Mouse (Mus musculus) layer of hippocampus, adult 8-10 months (tissue): ENCODE measurements at regions not wholly inside any gene's neighbourhood (a gene's known extent, or its start where the extent isn't known, plus 50 kb on each side); places are given as distances from the start of the nearest gene placed in this dataset.

ENCODE experiments used
- DNase-seq, 2 experiments: peaks; one replicate each; pipeline ENCODE4 v3.0.0; 2022; ENCODE audit warnings: low spot score in 2 of 2

DNA sequence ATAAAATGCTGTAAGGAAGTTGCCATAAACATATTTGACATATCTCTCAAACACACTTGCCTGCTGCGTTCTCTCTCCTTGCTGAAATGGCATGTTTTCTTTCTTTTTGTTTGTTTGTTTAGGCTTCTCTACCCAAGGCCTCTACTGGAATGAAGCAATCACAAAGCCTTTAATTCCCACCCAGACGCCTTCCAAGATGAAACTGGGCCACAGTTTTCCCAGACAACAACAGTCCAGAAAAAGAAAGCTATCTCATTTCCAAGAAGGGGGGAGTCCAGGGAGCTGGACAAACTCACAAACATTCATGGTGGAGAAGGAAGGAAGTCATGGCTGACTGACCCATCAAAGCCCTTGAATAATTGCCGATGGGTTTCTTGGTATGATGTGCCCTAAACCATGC, 234.1 kb downstream of the Gm45692 start:
- DNase-seq, result no peak

- DNase-seq, result no peak
These were observed 235.2 kb downstream of the Gm45692 start for GRCm38 (mm10) chr8:26354516-26354915.

DNA sequence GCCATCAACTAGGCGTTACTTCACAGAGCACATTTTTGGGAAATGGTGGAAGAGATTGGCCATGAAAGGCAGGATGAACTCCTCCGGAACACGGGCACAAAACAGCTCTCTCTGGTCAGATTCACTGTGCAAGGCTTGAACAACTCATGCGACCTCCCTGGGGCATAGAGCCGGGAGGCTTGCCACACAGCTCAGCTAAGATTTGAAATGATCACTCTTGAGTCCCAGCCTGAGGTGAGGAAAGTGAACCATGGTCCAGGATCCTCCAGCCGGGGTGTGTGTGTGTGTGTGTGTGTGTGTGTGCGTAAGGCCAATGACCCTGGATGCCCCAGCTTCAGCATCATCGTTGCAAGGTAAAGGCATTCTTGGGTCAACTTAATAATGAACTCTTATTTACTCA, 237.5 kb downstream of the Gm45692 start:
- no peak for DNase-seq

GRCm38 (mm10) chr8:26358711-26359136, 239.4 kb downstream of the Gm45692 start:
- DNase-seq, result no peak

DNA sequence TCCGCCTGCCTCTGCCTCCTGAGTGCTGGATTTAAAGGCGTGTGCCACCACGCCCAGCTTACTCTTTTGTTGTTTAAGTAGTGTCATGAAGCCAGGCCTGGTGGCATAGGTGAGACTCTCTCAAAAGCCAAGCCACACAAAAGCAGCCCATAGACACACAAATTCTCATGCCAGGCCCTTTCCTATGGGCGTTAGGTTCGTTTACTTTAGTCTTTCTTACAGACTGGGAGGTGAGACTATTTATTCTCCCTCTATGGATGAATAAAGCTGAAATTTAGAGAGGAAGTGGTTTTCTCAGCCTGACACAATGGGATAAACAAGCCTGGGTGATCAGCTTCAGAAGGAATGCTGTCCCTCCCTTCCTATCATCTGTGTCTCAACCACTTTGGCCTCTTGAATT, 243.0 kb downstream of the Gm45692 start:
- DNase-seq, result no peak

DNA sequence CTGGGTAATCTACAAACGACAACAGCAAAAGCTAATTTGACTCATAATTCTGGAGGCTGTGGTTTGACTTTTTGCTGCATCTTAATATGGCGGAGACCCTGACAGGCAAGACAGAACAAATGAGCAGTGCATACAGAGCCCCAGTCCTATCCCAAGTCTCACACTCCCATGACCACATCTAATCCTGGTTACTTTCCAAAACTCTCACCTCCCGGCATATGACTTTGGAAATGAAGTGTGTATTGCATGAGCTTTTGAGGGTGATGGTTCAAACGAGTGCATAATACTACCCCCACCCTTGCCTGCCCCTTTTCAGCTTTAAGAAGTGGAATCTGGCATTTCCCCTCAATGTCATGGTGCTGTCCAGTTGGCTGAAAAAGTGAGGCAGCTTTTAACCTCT, 244.3 kb downstream of the Gm45692 start:
- no peak for DNase-seq

DNA sequence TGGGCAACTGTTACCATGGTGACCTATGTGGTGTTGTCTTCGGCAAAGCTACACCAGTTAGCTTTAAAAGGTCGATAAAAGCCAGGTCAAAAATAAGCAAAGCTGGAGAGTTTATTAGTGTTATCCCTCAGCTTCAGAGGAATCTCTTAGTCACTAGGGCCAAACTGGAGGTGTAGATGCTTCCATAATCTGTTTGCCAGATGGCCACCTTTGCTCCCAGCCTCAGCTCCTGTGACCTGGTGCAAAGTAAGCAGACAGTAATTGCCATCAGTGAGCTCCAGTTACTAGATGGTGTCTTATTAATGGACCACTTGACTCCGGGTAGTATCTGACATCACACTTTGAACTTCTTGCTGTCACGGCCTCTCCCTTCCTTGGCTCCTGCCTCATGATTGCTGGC, 245.3 kb downstream of the Gm45692 start:
- no peak for DNase-seq

DNA sequence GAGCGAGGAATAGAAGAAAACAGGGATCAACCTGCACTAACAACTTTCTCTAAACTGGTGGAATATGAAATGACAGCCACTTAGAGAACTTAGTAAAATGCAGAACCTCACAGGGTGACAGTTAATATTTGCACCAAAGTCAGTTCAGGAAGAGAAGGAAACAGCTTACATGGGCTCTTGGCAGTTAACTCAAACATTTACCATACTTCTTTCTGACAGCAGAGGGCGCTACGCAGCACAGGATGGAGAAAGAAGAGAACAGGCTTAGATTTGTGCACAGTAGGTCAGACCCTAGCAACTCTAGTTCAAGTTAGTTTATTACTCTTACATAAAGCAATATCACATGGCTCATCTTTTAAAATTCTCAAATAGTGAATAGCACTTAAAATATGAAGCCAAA, 261.3 kb downstream of the Gm45692 start:
- DNase-seq, result peak; percentile 30 to 60

DNA sequence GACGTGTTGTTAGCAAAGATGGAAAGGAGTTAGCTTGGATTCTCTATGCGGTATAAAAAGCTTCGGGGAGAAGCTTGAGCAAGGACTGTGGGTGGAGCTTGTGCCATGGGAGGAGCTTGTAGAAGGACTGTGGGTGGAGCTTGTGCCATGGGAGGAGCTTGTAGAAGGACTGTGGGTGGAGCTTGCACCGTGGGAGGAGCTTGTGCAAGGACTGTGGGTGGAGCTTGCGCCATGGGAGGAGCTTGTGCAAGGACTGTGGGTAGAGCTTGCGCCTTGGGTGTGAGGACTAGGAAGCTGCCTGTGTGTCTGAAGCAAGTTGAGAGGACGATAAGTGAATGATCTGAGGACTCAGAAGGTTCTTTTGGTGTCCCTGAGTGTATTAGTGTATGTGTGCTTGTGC, 263.1 kb downstream of the Gm45692 start:
- DNase-seq, result no peak

DNA sequence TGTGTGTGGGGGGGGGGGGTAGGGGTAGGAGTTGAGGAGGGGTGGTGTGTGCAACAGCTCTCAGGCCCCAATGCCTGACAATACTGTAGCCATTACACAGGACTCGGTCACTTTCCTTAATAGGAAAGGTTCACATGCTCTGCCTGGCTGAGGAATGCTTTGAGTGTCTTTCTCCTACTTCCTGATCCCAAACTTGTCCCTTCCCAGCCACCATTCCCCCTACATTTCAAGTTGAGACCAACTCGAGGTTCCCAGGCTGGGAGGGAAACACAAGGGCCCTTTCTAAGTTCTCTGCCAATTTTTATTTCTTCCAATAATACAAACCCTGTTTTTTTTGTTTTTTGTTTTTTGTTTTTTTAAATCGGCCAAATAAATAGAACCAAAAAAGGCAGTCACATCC, 264.6 kb downstream of the Gm45692 start:
- no peak for DNase-seq

DNA sequence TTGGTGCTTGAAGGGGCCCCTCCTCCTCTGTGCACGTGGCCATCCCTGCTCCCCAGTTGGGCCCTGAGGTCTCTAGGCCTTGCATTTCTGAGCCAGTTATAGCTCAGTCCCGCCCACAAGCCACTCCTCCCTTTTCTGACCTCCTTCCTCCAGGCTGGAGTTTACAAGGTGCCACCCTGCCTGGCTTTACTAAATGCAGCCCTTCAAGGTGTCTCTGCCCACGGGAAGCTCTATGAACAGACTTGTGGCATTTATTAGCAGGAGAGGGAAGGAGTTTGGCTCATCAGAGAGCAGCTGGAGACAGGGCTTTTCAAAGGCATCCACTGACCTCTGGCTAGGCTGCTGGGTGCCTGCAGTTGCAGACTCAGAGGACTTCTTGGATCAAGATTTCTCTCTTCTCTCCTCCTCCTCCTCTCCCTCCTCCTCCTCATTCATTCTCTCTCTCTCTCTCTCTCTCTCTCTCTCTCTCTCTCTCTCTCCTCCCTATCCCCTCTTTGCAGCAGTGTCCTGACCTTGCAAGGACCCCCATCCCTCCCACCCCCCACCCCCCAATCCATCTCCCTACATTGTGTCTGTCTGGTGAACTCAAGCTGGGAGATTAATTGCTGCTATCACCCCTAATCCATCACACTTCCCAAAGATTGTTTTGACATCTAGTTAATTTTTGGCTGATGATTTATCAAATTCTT, 265.1 kb downstream of the Gm45692 start:
- DNase-seq, result no peak

- no peak for DNase-seq
These were observed 265.6 kb downstream of the Gm45692 start for GRCm38 (mm10) chr8:26384994-26385345.

- DNase-seq, result no peak
These were observed 275.7 kb downstream of the Gm45692 start for GRCm38 (mm10) chr8:26395061-26395460.

- DNase-seq, result no peak
These were observed 300.7 kb downstream of the Gm45692 start for GRCm38 (mm10) chr8:26420002-26420401.

DNA sequence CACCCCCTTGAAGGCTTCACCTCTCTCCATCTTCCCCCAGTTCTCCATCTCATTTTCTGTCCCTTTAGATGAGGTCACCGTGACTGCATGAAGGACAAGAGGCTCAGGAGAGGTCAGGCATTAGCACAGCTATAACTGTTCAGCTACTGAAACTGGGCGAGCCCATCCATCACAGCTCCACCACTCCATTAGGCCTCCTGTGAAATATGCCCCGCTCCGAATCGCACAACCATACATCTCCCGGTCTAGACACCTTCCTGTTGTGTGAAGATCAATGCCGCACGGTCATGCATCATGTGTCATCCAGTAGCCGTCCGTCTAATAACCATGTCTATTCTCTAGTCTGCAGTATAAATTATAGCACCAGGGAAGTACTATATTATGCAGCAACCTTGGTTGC, 301.2 kb downstream of the Gm45692 start:
- DNase-seq, result no peak

DNA sequence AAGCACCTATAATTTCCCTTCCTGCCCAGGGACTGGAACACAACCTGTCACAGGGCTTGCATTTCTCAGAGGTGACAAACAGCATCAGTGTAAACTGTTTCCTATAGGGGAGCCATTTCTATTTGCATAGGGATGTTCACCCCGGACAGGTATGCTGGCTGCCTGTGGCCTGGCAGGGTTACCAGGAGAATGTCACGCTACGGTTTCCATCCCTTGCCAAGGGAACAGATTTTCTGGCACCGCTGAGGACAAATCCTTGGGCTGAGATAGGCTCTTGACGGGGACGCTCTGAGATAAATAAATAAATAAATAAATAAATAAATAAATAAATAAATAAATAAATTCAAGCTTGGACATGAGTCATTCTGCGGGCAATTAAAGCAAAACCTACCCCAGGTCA, 308.0 kb downstream of the Gm45692 start:
- DNase-seq, result no peak

- DNase-seq, result no peak
These were observed 310.5 kb downstream of the Gm45692 start for GRCm38 (mm10) chr8:26429751-26430327.

- DNase-seq, result no peak
These were observed 313.0 kb downstream of the Gm45692 start for GRCm38 (mm10) chr8:26432161-26432919.

DNA sequence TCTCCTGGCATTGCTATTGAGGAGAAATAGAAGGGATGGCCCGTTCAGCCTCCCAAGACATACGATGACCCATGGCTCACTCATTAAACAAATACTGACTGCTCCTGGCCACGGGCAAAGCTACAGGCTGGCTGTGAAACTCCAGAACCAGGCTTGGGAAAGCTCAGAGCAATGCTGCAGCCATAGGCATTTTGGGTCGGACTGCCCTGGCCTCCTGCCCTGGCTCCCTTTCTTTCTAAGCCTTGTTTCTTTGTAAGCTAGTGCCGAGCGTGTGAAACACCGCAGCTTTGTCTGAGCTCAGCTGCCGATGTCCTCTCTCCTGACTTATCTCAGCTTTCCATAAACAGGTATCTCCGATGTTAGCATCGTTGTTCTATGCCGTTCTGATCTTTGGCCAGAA, 316.9 kb downstream of the Gm45692 start:
- no peak for DNase-seq

- no peak for DNase-seq
These were observed 318.2 kb downstream of the Gm45692 start for GRCm38 (mm10) chr8:26437571-26437970.

- DNase-seq, result no peak
These were observed 319.0 kb downstream of the Gm45692 start for GRCm38 (mm10) chr8:26438246-26438862.

DNA sequence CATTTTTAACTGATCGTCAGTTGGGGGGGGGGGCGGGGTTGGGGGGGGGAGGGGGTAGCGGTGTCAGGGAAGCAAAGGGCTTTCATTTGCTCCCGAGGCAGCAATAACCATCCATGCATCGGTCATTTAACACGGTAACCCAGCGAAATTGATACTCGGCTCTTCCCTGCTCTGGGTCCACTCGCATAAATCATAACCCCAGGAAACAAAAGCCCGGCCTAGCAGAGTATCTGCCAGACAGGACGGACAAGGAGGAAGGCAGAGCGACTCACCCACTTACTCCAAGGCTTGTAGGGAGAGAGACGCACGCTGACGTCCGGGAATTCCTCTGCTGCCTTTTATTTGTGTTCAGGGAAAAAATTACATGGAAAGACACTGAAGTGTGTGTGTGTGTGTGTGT, 319.5 kb downstream of the Gm45692 start:
- DNase-seq, result no peak
